Mouse (Mus musculus) embryonic facial prominence, embryonic 12.5 days (tissue): ENCODE data around the gene Slc2a6. TPM values are rescaled to one million over a fixed set of nuclear protein-coding genes. Genes with fewer than 3 reads are reported as not detected.

Source experiments
- ATAC-seq: fragments of 200-750 bp; cut with Nextera tagmentation; 2 replicates; pipeline ENCODE4 v1.8.0; 2017; ENCODE audit not compliant: insufficient number of reproducible peaks, insufficient read depth, low FRiP score, low TSS enrichment
- H3K27ac ChIP-seq: fragments of 300-500 bp; sonication (generic); 2 replicates; pipeline ENCODE4 v1.5.1; 2016; ENCODE audit warnings: mild to moderate bottlenecking
- H3K27me3 ChIP-seq: fragments of 300-500 bp; sonication (generic); 2 replicates; pipeline ENCODE4 v1.6.1; 2016; ENCODE audit warnings: mild to moderate bottlenecking, moderate library complexity
- H3K36me3 ChIP-seq: fragments of 300-500 bp; sonication (generic); 2 replicates; pipeline ENCODE4 v1.6.1; 2016; ENCODE audit warnings: mild to moderate bottlenecking
- H3K4me1 ChIP-seq: fragments of 300-500 bp; sonication (generic); 2 replicates; pipeline ENCODE4 v1.6.1; 2016
- H3K4me2 ChIP-seq: fragments of 300-500 bp; sonication (generic); replicated peaks from 2 replicates; pipeline ENCODE4 v1.6.1; 2016; ENCODE audit warnings: mild to moderate bottlenecking, moderate library complexity
- H3K4me3 ChIP-seq: fragments of 300-500 bp; sonication (generic); 2 replicates; pipeline ENCODE4 v1.5.1; 2016; ENCODE audit warnings: mild to moderate bottlenecking
- H3K9ac ChIP-seq: fragments of 300-500 bp; sonication (generic); 2 replicates; pipeline ENCODE4 v1.6.1; 2016; ENCODE audit warnings: mild to moderate bottlenecking, moderate library complexity
- H3K9me3 ChIP-seq: fragments of 300-500 bp; sonication (generic); 2 replicates; pipeline ENCODE4 v1.6.1; 2016; ENCODE audit warnings: mild to moderate bottlenecking, moderate library complexity
- WGBS: fragments of 180-500 bp; shearing (Covaris S2); methylation state at CpG from one replicate; pipeline ENCODE4 v1.1.7; 2016; 5-methylcytosine and 5-hydroxymethylcytosine counted together
- polyA plus RNA-seq: library from polyadenylated mRNA; unstranded; fragments of >200 nt; fragmentation: Nextera tagmentation; extraction: Ambion mirVana; gene quantifications from 2 replicates; pipeline ENCODE4 v1.2.1, GENCODE M21; 2016

The Slc2a6 gene
- polyA plus RNA-seq, 1 experiment from 2014 or later: 1.0 TPM

DNA sequence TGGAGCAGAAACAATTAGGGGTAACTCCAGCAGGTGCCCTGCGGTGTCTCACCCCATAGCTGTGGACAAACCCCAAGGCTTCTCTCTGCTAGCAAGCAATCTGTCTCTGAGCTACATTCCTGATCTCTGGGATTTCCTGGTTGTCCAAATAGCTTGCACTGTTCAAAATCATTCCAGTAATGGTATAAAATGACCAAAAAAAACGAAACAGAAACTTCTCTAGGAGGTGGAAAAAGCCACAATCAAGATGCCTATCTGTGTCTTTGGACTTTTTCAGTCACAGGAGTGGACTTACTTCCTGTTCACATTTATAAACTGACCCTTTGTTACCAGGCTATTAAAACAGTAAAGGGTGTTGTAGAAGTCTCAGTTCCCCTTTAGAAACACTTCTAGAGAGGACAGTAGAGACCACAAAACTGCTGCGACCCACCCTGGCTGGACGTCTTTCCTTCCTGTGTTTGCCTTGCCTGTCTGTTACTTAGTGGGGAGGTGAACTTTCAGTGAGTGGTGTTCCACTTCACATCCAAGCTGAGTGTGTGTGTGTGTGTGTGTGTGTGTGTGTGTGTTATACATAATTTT is 728 bp upstream of the Slc2a6 start:
- no peak overlapping the region for H3K4me3 ChIP-seq
- no peak overlapping the region for H3K27ac ChIP-seq
- ATAC-seq: no peak
- no peak overlapping the region for H3K9ac ChIP-seq
- H3K36me3 ChIP-seq: no peaks in the 10 kb centered on the region
- H3K4me1 ChIP-seq: peaks cover 8% of the 10 kb centered on the region
- H3K9me3 ChIP-seq: no peaks in the 10 kb centered on the region
- peaks cover 6% of the 10 kb centered on the region; the same call in 1 of the 2 replicates for H3K27me3 ChIP-seq
- 78% methylated on average over 4 of the region's 4 CpGs for WGBS
- peak overlapping the region; percentile 53 for H3K4me2 ChIP-seq

DNA sequence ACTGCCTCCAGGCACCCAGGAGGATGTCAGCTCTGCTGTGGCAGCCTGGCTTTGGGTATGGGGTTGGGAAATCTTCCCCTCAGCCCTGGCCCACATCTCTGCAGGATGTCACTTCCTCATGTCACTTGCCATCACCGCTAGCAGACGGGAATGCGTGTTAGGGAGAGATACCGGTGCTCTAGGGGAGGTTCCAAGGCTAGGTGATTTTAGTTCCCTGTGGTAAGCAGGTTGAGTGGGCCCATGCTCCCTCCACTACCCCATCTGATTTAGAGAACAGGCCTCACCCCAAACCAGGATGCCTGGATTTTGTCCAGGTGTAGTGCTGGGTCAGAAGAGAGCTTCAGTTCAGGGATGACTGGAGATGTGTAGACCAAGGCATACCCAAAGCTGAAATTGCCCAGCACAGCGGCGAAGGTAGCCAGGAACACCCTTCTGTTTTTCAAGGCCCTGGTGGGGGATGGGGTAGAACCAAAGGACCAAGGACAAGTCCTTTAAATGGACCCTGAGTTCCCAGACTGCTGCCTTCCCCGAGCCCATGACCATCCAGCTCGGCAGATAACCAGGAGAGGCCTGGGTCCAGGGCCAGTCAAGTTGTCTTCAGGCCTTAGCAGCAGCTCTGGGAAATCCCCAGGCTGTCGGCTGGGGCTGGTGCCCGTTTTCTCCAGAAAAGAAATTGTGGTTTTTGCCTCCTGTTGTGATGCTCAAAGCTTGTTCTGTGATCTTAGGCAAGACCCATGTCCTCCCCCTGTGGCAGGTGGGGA is 761 bp downstream of the Slc2a6 start:
- Histone ChIP-seq H3K36me3 (no peaks in the 10 kb centered on the region), H3K27me3 (peaks cover 6% of the 10 kb centered on the region; the same call in 1 of the 2 replicates), H3K9ac (no peak overlapping the region), H3K9me3 (no peaks in the 10 kb centered on the region), H3K4me2 (peak overlapping the region; percentile 53), H3K4me3 (no peak overlapping the region), H3K27ac (no peak overlapping the region), H3K4me1 (peaks cover 8% of the 10 kb centered on the region)
- WGBS: 78% methylated on average over 10 of the region's 10 CpGs
- no peak for ATAC-seq

DNA sequence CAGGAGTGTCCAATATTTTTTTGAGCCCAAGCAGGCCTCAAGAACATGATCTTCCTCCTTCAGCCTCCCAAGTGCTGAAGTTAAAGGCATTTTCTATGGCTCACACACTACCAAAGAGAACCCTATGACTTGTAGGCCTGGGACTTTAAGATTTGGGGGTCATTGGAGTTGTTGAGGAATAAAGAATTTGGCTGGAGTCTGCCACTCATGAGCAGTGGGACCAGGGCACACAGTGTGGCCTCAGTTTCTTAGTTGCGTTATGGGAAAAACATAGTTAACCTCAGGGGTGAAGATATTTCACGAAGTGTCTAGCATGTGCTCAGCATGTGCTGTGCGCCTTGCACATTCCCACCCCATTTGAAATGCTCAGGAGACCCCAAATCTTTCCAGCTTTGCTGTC is 1.5 kb downstream of the Slc2a6 start:
- Histone ChIP-seq H3K36me3 (no peaks in the 10 kb centered on the region), H3K9me3 (no peaks in the 10 kb centered on the region), H3K4me1 (peaks cover 8% of the 10 kb centered on the region), H3K27me3 (peaks cover 6% of the 10 kb centered on the region; the same call in 1 of the 2 replicates), H3K9ac (no peak overlapping the region), H3K27ac (no peak overlapping the region), H3K4me2 (no peak overlapping the region), H3K4me3 (no peak overlapping the region)
- WGBS: 87% methylated on average over 3 of the region's 3 CpGs
- ATAC-seq: no peak

DNA sequence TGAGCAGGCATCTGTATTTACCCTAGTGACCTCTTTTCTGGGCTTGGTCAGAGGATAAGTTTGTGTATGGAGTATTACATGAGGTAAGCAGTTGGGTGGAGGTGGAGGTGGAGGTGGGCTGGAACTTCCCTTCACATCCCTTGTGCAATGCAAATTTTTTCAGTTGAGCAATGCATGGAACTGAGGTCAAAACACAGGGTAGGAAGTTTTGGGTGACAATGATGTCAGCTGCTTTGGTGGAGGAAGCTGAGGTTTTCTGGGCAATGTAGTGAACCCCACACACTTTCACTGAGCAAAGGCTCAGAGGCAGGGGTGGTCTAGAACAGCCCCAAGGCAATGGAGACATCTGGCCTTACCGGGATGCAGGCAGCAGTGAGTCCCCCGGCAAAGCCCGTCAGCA is 2.3 kb downstream of the Slc2a6 start:
- ATAC-seq: no peak
- 76% methylated on average over 3 of the region's 3 CpGs for WGBS
- Histone ChIP-seq H3K9ac (no peak overlapping the region), H3K27me3 (peaks cover 6% of the 10 kb centered on the region; the same call in 1 of the 2 replicates), H3K4me1 (peaks cover 8% of the 10 kb centered on the region), H3K4me3 (no peak overlapping the region), H3K36me3 (no peaks in the 10 kb centered on the region), H3K4me2 (no peak overlapping the region), H3K27ac (no peak overlapping the region), H3K9me3 (no peaks in the 10 kb centered on the region)

DNA sequence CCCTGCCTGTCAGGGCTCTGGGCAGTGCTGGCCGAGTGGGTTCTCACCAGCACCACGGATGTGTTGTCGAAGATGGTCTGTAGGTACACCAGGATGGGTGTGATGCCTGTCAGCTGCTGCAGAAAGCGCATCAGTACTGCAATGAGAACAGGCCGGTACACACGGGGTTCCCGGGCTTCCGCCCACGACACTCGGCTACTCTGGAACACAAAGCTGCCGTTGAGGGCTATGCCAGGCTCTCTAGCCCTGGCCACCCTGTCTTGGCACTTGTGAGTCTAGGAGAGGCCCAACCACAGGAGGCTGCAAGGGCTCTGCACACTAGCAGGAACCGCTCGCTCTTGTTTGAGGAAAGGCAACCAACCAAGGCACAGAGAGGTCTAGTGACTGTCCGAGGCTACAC is 3.7 kb downstream of the Slc2a6 start:
- H3K27ac ChIP-seq: no peak overlapping the region
- H3K4me1 ChIP-seq: peaks cover 8% of the 10 kb centered on the region
- no peak overlapping the region for H3K4me2 ChIP-seq
- no peaks in the 10 kb centered on the region for H3K9me3 ChIP-seq
- no peak overlapping the region for H3K4me3 ChIP-seq
- peaks cover 12% of the 10 kb centered on the region for H3K36me3 ChIP-seq
- H3K9ac ChIP-seq: no peak overlapping the region
- no peak for ATAC-seq
- 88% methylated on average over 14 of the region's 14 CpGs for WGBS
- peaks cover 6% of the 10 kb centered on the region; the same call in 1 of the 2 replicates for H3K27me3 ChIP-seq

DNA sequence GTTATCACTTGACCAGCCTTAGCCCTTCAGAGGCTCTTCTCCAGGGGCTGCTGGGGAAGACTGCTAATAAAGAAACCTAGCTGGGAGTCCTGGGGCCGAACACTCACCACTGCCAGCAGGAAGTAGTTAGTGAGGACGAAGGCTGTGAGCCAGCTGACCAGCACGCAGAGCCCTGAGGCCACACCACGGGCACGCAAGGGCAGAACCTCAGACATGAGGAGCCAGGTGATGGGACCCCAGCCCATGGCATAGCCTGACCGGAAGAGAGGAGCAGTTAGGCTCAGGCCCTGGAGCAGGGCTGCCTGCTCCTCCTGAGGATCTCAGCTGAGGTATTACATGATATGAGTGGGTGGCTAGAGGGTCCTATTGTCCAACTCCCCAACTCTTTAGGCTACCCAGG is 5.2 kb downstream of the Slc2a6 start:
- no peak for ATAC-seq
- no peaks in the 10 kb centered on the region for H3K27me3 ChIP-seq
- peaks cover 27% of the 10 kb centered on the region for H3K36me3 ChIP-seq
- H3K9me3 ChIP-seq: no peaks in the 10 kb centered on the region
- H3K4me3 ChIP-seq: no peak overlapping the region
- H3K4me1 ChIP-seq: peaks cover 1% of the 10 kb centered on the region; the same call in 1 of the 2 replicates
- 67% methylated on average over 6 of the region's 6 CpGs for WGBS
- no peak overlapping the region for H3K27ac ChIP-seq
- H3K4me2 ChIP-seq: no peak overlapping the region
- H3K9ac ChIP-seq: no peak overlapping the region

DNA sequence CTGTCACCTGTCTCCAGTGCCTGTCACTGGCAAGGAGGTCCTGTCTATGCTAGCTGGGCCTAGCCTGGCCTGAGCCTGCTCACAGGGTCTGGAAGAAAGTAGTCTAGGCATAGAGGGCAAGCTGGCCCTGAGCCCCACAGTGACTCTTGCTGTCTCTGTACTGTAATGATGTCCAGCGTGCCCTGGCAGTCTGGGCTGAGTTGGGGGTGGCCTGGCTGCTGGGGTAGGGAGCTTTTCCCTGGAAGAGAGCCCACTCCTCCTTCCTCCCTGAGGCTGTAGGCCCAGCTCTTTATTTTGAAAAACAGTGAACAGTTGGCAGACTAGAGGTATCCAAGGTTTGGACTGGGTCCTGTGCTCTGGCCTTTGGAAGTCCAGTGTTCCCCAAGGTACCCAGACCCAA is 6.7 kb downstream of the Slc2a6 start:
- H3K4me3 ChIP-seq: no peak overlapping the region
- WGBS: 82% methylated on average over 1 of the region's 1 CpGs
- H3K9ac ChIP-seq: no peak overlapping the region
- H3K36me3 ChIP-seq: peaks cover 40% of the 10 kb centered on the region
- no peak overlapping the region for H3K27ac ChIP-seq
- H3K4me1 ChIP-seq: no peaks in the 10 kb centered on the region
- H3K27me3 ChIP-seq: no peaks in the 10 kb centered on the region
- no peak overlapping the region for H3K4me2 ChIP-seq
- no peak for ATAC-seq
- H3K9me3 ChIP-seq: no peaks in the 10 kb centered on the region

DNA sequence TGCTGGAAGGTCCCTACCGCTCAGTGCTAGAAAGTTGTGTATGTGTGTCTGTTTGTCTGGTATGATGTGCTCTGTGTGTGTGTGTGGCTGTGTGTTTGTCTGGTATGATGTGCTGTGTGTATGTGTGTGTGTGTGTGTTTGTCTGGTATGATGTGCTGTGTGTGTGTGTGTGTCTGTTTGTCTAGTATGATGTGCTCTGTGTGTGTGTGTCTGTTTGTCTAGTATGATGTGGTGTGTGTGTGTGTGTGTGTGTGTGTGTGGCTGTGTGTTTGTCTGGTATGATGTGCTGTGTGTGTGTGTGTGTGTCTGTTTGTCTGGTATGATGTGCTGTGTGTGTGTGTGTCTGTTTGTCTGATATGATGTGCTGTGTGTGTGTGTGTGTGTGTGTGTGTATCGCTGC is 8.3 kb downstream of the Slc2a6 start:
- H3K36me3 ChIP-seq: peaks cover 55% of the 10 kb centered on the region
- WGBS: 94% methylated on average over 2 of the region's 2 CpGs

DNA sequence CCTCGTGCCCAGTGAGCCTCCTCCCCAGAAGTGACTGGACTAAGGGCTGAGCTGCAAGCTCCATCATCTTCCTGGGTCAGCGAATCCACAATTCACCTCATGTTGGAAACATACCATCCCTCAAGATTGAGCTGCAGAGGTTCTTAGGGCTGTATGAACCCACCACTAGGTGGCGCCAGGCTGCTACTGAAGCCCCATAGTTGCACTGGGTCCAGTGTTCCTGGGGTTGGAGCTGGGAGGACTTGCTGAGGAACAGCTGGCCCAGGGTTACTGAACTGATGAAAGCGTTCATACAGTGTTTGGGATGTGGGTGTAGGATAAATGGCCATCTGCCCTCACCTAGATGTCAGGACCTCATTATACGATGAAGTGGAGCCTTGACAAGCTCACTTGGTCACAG is 10.0 kb downstream of the Slc2a6 start:
- H3K9me3 ChIP-seq: no peaks in the 10 kb centered on the region
- H3K27ac ChIP-seq: no peak overlapping the region
- H3K9ac ChIP-seq: no peak overlapping the region
- H3K4me1 ChIP-seq: no peaks in the 10 kb centered on the region
- no peaks in the 10 kb centered on the region for H3K27me3 ChIP-seq
- no peak overlapping the region for H3K4me2 ChIP-seq
- H3K4me3 ChIP-seq: no peak overlapping the region
- 56% methylated on average over 5 of the region's 5 CpGs for WGBS
- ATAC-seq: no peak
- peaks cover 68% of the 10 kb centered on the region for H3K36me3 ChIP-seq

More for the DNA sequence above, 8.3 kb downstream of the Slc2a6 start:
- no peak overlapping the region for H3K4me3 ChIP-seq
- H3K4me2 ChIP-seq: no peak overlapping the region
- H3K27me3 ChIP-seq: no peaks in the 10 kb centered on the region
- no peak overlapping the region for H3K27ac ChIP-seq
- no peak for ATAC-seq
- no peak overlapping the region for H3K9ac ChIP-seq
- no peaks in the 10 kb centered on the region for H3K9me3 ChIP-seq
- no peaks in the 10 kb centered on the region for H3K4me1 ChIP-seq

DNA sequence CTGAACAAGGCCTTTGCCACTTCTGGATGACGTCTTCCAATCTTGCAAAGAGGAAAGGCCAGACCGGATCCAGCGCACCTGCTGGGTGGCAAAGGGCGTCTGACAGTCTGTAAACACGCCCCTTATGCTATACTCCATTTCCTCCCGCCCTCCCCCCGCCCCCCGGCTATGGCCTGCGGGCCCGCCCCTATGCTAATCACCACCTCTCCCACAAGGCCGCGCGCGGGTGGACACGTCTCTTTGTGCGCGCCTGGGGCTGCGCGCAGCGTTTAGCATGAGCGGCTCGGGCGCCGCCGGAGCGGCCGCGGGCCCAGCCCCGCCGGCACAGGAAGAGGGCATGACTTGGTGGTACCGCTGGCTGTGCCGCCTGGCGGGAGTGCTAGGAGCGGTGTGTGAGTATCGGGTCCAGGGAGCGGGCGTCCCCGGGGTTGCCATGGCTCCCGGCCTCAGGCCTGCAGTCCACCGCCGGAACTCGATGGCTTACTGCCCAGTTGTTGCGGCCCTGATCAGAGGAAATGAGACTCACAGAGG is 18.0 kb downstream of the Slc2a6 start, which contains the start of gene Cacfd1:
TSS of gene Cacfd1 (plus strand) at position 213 of the 531 bp plus-strand sequence.
- Histone ChIP-seq H3K27me3 (no peaks in the 10 kb centered on the region), H3K9me3 (no peaks in the 10 kb centered on the region), H3K4me2 (peak within 1 kb of the TSS; percentile 81), H3K9ac (peak within 1 kb of the TSS; percentile 91), H3K36me3 (peaks cover 15% of the 10 kb centered on the region), H3K4me3 (peak within 1 kb of the TSS; percentile 82), H3K27ac (peak within 1 kb of the TSS; percentile 78), H3K4me1 (peaks cover 21% of the 10 kb centered on the region)
- peak; percentile 91 for ATAC-seq
- WGBS: under 1% methylated on average over 41 of the region's 43 CpGs

DNA sequence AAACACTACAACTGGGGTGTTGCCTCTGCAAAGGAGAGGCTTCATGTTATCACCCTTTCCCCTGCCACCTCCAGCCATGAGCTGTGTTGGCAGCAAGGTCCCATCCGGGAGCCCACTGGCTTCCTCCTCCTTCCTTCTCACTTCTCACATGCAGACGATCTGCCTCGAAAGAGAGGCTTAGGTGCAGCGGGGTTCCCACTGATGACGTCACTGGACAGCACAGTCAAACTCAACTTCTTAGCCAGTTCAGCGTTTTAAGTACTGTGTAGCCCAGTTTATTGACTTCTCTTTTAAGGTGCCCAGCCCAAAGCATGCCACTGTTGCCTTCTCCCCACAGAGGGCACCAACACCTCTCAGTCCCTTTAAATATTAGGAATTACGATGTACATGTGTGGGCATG is 20.1 kb downstream of the Slc2a6 start:
- H3K9ac ChIP-seq: no peak overlapping the region
- no peak overlapping the region for H3K27ac ChIP-seq
- no peaks in the 10 kb centered on the region for H3K36me3 ChIP-seq
- no peaks in the 10 kb centered on the region for H3K9me3 ChIP-seq
- 69% methylated on average over 7 of the region's 7 CpGs for WGBS
- no peak overlapping the region for H3K4me3 ChIP-seq
- no peak overlapping the region for H3K4me2 ChIP-seq
- H3K27me3 ChIP-seq: no peaks in the 10 kb centered on the region
- ATAC-seq: no peak
- peaks cover 21% of the 10 kb centered on the region for H3K4me1 ChIP-seq

DNA sequence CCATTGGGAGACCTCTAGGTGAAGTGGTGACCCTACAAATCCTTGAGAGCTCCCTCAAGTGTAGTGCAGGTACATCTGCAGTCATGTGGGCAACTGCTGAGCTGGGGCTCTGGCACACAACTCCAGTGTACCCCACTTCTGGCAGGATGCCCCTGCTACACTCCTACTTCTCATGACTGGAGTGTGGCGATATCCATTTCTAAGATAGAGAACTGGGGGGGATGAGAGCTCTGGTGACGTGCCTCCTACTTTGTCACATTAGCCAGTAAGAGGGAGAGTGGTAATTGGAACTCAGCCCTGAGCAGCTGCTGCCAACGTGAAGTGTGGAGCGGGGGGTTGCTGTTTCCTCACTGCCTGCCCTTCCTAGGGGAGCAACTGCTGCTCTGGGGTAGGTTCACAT is 21.5 kb downstream of the Slc2a6 start:
- no peak overlapping the region for H3K9ac ChIP-seq
- no peak overlapping the region for H3K4me3 ChIP-seq
- no peaks in the 10 kb centered on the region for H3K27me3 ChIP-seq
- H3K9me3 ChIP-seq: no peaks in the 10 kb centered on the region
- H3K4me1 ChIP-seq: peaks cover 15% of the 10 kb centered on the region
- no peak for ATAC-seq
- H3K4me2 ChIP-seq: no peak overlapping the region
- H3K36me3 ChIP-seq: no peaks in the 10 kb centered on the region
- WGBS: 74% methylated on average over 4 of the region's 4 CpGs
- no peak overlapping the region for H3K27ac ChIP-seq
